Mouse (Mus musculus): ENCODE data around the gene Vps13d.
A peak's percentile ranks its signal among the peaks of the same experiment; 100 is the strongest.

The Vps13d gene

DNA sequence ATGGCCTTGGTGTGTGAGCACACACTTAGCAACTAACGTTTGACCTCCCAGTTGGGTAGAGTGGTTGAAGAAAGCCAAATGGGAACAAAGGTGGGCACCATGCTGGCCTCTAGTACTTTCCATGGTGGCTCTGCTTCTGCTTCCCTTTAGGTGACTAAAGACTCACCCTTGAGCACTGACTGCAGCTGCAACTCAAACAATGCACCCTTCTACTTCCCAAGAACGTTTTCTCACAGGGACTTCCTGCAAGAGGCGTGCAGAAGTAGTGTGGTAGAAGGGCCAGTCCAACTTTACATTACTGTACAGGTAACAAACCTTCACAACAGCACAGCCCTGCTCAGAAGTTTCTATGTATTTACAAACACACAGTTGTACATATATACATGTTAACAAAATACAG, 220.3 kb downstream of the Vps13d start:
- no peak for DNase-seq (ENCODE audit: low spot score in 2 of 2)

DNA sequence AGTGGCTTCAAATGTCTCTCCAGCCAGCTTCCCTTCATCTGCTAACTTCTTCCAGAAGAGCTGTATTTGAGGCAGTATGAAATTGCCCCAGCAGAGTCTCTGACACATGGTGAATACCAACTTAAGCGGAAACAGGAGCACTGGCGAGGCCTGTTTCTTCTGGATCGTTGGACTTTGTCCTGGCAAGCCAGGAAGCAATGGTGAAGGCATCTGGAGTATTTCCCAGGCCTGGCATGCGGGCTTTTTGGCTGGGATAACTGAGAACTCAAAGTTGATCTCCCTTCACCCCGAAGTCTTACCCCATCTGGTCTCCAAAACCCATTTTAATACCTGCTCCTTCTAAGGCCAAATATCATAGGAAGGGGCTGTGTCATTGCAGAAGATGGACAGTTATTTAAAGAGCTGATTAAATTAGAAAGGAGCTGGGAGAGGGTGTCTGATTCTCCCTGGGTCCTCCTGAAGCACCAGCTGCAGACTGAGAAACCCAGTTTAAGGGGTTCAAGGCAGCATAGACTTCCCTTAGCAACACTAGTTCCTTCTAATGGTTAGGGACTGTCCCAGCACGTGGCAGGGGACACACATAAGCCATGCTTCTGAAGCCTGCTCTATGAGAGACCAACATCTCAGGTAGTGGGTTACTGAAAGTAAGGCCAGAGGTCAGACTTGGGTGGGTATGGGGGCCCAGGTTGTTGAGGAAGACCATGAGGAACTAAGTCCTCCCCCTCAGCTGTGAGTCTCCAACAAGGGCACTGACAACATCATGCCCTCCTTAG, 221.7 kb downstream of the Vps13d start:
- no peak for DNase-seq (ENCODE audit: low spot score in 2 of 2)

DNA sequence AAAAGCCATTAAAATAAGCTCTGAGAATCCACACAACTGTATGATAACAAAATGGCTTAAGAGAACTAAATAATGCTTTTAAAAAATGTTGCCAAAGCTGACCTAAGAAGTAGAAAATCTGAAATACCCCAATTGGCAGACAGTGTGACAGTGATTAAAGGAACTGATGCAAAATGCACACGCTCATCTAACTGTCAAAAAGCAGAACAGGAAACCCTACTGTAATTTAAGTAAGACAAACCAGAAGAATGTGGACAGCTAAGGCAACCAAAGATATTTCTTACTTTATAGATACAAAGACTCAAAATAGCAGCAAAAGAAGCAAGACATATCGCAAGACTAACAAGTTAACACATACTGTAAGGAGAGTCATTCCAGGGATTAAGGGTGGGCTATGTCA, 223.8 kb downstream of the Vps13d start:
- DNase-seq (ENCODE audit: low spot score in 2 of 2) = no peak

DNA sequence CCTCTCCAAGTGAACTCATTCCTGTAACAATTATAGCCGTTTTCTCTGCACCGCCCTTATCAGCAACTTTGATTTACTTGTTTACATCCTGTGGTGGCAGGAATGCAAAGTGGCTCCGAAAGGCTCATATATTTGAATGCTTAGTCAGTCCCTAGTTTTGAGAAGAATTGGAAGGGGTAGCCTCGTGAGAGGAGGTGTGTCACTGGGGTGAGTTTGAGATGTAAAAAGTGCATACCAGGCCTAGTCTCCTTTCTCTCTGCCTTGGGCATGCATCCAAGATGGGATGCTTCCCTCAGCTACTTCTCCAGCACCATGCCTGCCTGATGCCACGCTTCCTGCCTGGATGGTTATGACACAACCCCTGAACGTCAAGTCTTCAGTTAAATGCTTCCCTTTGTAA, 225.8 kb downstream of the Vps13d start:
- DNase-seq (ENCODE audit: low spot score in 2 of 2) = no peak

DNA sequence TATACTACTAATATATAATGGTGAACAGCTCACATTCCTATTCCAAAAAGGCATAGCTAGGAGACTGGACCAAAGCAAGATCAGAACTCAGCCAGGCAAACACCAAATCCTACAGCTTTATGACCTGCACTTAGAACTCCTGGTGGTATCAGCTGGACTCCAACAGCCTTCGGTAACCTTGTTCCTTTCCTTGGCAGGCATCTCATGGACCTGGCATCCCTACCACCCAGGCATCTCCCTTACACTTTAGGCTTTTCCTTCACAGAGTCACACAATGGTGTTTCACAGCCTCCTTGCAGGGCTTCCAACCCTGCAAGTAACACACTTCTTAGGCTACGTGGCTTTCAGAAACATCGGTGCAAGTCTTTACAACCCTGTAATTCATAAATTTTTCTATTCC, 226.4 kb downstream of the Vps13d start:
- DNase-seq (ENCODE audit: low spot score in 2 of 2) = no peak

DNA sequence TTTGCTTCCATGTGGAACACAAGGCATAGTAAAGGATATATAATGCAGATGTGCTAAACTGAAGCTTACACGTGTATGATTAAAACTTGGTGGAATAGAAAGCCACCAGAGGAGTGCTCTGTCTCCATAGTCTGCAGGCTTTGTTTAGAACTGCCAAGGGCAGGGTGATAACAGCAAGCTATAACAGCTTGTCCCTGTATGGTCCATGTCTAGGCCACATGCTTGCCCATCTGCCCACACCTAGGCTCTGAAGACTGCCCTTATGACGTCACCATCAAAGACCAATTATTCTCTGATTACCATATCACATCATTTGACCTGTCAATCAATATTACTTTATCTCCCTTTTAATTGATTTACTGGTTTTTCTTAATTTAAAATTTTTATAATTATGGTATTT, 229.6 kb downstream of the Vps13d start:
- DNase-seq (ENCODE audit: low spot score in 2 of 2) = no peak

DNA sequence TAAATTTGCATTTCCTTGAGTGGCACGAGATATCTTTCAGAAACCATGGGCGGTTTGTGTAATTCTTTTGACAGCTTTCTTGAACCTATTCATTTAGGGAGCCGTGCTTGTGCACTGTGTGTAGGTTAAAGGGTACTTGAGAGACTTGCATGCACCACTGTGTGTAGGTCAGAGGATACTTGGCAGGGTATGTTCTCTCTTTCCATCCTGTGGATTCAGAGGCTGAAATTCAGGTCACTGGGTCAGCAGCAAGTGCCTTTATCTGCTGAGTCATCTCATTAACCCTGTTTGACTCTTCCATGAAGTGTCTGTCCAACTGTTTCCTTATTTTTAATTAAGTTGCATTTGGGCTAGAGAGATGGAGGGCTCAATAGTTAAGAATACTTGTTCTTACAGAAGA, 233.1 kb downstream of the Vps13d start:
- DNase-seq (ENCODE audit: low spot score in 2 of 2) = no peak

DNA sequence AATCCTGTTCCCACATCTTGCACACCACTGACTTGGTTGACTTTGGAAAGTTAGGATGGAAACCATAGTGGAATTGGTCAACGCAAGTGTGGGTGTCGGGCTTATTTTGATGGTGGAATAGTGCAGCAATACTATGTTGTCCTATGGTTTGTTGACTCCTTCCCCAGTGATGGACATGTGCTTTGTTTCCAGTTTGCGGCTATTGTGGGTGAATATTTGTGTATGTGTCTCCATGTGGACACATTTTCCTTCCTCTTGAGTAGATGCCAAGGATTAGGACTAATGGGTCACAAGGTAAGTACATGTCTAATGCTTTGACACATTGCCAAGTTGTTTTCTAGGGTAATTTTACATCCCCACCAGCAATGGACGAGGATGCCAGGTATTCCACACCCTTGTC, 233.6 kb downstream of the Vps13d start:
- DNase-seq (ENCODE audit: low spot score in 2 of 2) = no peak

DNA sequence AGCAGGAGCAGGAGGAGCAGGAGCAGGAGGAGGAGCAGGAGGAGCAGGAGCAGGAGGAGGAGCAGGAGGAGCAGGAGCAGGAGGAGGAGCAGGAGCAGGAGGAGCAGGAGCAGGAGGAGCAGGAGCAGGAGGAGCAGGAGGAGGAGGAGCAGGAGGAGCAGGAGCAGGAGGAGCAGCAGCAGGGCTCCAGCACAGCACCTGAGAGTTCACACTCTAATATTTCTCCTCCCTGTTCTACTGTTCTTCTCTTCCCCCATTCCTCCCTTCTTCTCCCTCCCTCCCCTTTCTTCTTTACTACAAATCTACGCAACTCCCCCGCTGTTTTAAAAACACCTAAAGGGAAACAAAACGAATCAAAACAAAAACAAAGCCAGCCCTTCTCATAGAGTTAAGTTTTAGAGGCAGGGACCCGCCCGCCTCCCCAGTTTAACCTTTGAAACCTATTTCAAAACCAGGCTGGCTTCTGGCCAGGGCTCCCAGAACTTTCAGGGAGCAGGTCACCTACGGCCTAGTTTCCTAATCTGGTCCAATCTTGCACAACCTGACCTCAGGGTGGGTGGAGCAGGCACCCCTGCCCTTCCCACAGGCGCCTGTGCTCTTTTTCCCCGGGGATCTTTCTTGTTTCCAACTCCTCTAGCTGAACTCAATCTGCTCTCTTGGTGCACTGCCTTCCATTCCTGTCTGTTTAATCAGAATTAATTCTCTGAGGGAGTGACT, 234.5 kb downstream of the Vps13d start:
- no peak for DNase-seq (ENCODE audit: low spot score in 2 of 2)

DNA sequence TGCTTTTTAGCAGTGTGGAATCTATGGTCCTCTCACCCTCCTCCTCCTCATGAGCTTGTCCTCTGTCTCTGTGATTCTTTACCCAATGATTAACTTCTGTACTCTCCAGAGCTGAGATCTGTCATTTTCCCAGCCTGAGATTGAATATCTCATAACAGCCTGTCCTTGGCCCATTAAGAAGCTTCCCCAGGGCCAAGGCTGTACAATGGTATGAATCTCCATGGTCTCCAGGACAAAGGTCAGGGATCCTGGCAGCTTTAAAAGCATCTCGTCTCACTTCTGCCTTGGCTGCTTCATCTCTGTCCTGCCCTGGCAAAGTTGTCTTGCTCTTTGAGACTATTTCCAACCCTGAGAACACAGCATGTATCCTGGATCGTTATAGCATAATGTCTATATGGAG, 237.1 kb downstream of the Vps13d start:
- no peak for DNase-seq (ENCODE audit: low spot score in 2 of 2)

DNA sequence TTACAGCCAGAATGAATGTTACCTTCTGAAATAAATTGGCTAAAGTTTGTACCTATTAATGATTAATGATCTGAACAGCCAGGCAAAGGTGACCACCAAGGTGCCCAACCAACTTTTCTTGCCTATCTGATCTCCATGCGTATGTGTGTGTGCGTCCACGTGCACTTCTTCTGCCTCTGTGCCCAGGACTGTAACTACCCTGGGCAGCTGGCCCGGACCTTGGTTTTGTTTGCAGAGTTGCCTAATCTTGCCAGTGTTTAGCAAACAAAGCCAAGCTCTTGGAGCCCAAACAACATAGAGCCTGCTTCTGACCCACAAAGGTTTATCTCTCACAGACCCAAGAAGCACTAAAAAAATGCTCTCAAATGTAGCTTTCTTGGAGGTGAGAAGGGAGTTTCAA, 237.6 kb downstream of the Vps13d start:
- no peak for DNase-seq (ENCODE audit: low spot score in 2 of 2)

DNA sequence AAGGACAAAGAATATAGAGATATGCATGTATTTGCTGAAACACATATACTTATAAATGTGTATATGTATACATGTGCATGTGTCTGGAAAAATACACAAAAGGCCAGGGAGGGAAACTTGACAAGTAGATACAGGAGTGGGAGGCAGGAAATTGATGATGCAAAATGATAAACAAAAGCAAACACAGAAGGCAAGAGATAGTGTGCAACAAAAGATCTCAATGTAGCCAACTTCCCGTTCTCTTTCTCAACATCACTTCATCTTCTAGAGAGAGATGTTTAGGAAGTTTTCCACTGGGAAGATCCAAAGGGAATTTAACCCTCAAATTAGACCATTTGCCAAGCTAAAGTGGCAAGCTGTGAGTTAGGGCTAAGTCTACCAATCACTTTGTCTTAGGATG, 238.5 kb downstream of the Vps13d start:
- DNase-seq (ENCODE audit: low spot score in 2 of 2) = no peak

DNA sequence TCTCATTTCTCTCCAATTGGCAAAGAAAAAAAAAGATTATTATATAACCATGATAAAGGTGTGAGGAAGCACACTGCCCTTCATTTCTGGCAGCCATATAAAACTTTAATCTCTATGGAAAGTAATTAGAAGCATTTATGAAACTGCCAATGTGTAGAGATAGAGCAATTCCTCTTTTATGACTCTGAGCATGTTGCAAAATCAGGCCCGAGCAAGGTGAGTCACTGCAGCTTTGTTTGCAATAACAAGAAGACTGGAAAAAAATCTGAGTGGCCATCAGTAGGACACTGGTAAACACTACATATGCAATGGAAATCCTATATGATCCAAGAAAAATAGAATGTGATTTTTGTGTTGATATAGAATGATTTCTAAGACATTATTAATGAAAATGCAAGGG, 238.9 kb downstream of the Vps13d start:
- no peak for DNase-seq (ENCODE audit: low spot score in 2 of 2)

DNA sequence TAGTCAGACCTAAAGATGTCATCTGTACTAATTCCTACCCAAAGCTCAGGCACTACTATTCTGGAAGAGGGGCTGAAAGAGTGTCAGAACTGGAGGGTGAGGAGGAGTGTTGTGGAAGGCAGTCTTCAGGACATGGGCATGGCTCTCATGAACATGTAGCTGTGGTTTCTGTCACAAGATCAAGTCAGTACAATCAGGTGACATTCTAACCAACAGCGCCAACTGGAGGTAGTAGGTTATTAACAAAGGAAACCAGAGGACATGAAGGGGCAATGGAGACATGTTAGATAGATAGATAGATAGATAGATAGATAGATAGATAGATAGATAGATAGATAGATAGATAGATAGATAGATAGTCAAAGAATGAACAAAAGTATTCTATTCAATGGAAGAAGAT, 241.4 kb downstream of the Vps13d start:
- DNase-seq (ENCODE audit: low spot score in 2 of 2) = no peak

DNA sequence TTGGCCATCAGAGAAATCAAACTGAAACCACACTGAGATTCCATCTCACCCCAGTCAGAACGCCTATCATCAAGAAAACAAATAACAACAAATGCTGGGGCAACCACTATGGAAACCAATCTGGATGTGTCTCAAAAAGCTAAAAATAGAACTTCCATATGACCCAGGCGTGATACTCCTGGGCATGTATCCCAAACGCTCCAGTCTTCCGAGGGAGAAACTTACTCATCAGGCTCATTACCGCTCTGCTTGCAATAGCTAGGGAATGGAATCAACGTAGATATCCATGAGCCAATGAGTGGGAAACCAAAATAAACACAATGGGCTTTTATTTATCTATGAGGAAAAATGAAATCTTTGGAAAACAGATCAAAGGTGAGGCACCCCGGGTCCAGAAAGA, 242.9 kb downstream of the Vps13d start:
- DNase-seq (ENCODE audit: low spot score in 2 of 2) = no peak

DNA sequence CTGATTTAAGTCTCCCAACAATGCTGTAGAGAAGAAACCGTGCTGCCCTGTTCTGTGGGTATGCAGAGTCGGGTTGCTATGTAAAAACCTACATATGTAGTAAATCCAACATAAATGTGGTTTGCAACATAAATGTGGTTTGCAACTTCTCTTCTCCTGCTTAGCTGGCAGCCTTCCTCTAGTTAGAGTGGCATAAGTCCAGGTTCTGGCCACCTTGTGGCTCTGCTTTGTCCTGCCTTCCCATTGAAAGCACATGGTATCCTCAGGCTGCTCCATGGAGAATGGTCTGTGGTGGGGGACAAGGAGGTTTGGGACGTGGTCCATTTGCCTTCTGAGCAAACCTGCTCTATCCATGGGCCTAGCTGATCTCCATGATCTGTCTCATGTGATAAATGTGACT, 243.9 kb downstream of the Vps13d start:
- no peak for DNase-seq (ENCODE audit: low spot score in 2 of 2)

DNA sequence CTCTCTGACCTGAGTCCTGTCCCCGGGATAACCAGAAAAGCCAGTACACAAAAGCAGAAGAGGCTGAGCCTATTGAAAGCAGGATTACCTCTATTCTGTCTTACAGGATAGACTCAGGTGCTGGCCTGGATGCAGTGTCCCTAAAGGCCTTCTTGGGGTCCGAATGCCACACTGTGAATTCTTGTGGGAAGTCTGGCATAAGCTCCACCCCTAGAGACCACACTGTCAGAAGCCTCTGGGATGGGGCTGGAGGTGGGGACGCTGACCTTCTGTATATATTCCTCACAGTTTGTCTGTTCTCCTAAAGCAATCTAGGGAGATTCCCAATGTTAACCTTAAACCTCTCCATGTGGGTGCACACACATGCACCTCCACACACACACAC, 244.5 kb downstream of the Vps13d start:
- no peak for DNase-seq (ENCODE audit: low spot score in 2 of 2)

DNA sequence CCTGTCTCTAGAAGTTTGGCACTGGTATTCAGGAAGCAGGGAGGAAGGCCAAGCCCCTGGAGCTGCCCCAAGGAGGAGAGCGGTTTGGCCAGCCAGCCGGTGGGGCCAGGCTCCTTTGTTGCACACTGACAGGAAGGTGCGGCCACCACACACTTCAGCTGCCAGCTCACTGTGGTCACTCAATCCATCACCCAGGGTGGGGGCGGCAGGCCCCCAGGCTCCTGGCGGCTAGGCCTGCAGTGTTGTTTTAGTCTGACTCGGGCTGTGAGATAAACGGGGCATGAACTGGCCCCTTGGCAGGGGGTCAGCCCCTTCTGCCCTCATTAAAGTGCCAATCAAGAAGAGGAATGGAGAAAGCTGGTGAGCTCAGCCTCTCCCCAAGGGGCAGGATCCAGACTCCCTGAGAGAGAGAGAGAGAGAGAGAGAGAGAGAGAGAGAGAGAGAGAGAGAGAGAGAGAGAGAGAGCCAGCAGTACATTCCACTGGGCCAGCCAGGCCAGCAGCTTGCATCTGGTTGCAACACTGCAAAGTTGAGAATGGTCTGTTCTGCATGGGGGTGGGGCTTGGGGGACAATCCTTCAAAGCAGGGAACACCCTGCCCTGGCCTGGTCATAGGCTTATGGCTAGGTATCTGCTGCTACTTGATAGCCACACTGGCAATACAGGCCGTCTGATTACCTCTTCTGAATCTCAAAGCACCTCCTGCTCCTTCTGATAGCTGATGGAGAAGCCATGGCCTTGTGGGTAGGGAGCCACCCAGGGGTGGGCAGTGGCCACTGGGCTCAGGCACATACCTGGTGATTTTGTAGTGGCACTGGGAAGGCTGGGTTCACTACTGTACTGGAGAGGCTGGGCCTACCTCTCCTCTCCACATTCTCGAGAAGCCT, 245.1 kb downstream of the Vps13d start:
- peak; percentile 43 for DNase-seq (ENCODE audit: low spot score in 2 of 2)

DNA sequence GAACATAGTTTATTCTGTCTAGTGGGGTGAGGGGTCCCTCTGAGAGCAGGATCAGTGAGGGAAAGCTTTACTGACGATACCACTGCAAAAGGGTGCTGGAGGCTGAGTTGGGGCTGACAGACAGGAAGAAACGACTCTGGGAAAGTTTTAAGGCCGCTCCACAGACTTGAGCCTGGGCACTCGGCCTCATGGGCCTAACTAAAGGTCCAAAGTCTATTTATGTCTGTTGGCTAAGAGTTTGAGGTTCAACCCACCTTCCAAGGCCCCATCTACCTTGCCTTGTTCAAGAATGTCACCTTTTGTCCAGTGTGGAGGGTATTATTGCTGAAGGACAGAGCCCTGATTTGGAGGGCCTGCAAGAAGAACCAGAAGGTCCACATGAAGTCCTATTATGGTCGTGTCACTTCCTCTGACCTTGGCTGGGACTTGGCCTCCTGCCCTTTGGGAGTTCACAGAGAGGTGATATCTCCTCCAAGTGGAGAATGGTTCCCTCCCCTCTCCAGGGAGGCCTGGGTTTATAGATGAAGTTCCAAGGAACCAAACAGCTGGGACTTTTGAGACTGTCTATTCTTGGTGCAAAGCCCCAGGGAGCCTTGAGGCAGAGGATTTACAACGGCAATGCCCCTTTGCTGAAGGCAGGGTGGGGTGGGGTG, 246.9 kb downstream of the Vps13d start:
- peak in 1 of 2 experiments; percentile 20 for DNase-seq (ENCODE audit: low spot score in 2 of 2)

DNA sequence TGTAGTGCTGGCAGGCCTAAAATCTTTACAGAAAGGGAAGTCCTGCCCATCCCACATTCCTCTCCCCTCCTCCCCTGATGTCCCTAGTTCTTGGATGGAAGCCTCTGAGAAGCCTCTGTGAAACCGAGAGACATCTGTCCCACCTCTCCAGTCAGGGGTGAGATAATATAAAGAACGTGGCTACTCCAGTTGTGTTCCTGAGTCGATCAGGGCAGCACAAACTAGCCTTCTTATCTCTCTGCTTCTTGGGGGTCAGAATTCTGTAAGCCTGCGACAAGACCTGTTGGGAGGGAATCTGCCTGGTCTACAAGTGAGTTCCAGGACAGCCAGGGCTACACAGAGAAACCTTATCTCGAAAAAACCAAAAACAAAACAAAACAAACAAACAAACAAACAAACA, 251.5 kb downstream of the Vps13d start:
- DNase-seq (ENCODE audit: low spot score in 2 of 2) = no peak

DNA sequence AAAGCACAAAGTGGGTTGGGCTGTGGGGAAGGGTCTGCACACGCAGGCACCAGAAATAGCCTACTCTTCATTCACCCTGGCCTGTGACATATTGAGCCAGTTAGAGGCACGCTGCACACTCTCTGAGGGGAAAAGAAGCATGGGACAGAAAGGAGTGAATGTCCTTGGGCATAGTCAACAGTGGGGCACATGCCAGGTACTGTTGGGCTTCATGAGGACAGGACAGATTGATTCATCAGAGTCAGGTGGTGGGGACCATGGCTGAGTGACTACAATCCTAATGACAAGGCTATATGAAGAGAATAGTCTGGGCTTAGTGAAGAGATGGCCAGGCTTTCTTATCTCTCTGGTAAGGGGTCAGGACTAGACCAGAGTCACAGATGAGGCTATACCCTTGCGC, 252.4 kb downstream of the Vps13d start:
- no peak for DNase-seq (ENCODE audit: low spot score in 2 of 2)

DNA sequence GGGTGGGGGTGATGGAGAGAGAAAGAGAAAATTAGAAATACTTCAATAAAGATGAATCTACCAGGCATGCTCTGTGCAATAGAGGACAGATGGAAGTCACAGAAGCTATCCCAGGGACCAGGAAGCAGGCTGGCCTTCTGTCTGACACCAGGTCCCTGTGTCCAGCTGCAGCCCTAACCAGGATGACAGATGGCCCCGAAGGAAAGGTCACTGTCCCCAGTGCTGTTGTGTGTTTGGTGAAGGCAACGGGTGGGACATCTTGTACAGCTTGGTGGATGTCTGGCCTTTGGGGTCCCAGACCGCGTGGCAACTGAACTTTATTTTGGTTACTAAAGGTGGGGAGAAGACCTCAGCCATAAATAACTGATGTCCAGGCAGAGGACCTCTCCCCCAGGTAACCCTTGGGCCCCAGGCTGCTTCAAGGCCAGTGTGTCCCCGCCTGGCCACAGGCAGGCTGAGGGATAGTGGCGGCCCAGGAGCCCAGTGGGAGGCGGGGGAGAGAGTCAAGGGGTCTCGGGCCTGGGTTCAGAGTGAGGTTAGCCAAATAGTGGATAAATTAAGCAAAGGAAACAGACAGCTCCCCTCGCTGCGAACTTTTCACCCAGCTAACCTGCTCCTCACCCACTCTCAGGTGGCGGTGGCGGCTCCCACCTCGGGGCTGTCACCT, 253.9 kb downstream of the Vps13d start:
- no peak for DNase-seq (ENCODE audit: low spot score in 2 of 2)

Measured in spleen, postnatal 14 days (tissue).